Mouse (Mus musculus) liver, embryonic 14.5 days (tissue): ENCODE measurements around the gene Khdrbs2. TPM values are rescaled to one million over a fixed set of nuclear protein-coding genes. Genes with fewer than 3 reads are reported as not detected.

Experiments used
- ATAC-seq: fragments of 200-750 bp; cut with Nextera tagmentation; 2 replicates; pipeline ENCODE4 v1.8.0; 2017; ENCODE audit warnings: moderate number of reproducible peaks, mild to moderate bottlenecking, moderate library complexity; ENCODE audit not compliant: insufficient read depth
- DNase-seq, 3 experiments: peaks; one replicate each; pipeline ENCODE4 v3.0.0-alpha.2; 2012 to 2013; ENCODE audit warnings: low read depth in 3 of 3, low spot score in 3 of 3
- H3K27ac ChIP-seq: fragments of 300-500 bp; sonication (generic); 2 replicates; pipeline ENCODE4 v1.5.1; 2014; ENCODE audit warnings: moderate library complexity, mild to moderate bottlenecking, control low read depth, inconsistent platforms
- H3K27me3 ChIP-seq: fragments of 300-500 bp; sonication (generic); 2 replicates; pipeline ENCODE4 v1.6.1; 2014; ENCODE audit warnings: mild to moderate bottlenecking, low read length, moderate library complexity; ENCODE audit not compliant: control insufficient read depth, insufficient read depth
- H3K36me3 ChIP-seq: fragments of 300-500 bp; sonication (generic); replicated peaks from 2 replicates; pipeline ENCODE4 v1.6.1; 2014; ENCODE audit warnings: low read depth; ENCODE audit not compliant: control insufficient read depth, insufficient read depth
- H3K4me1 ChIP-seq, 2 experiments: fragments of 200-500 bp in 1 of 2; fragments of 300-500 bp in 1 of 2; sonication (generic) in 1 of 2; replicated peaks; 2 replicates each; pipeline ENCODE4 v1.6.1; 2012 to 2014; ENCODE audit warnings: antibody characterized with exemption in 1 of 2, inconsistent platforms in 1 of 2, low read length in 1 of 2; ENCODE audit not compliant: control insufficient read depth in 2 of 2, insufficient read depth in 2 of 2
- H3K4me2 ChIP-seq: fragments of 300-500 bp; sonication (generic); 2 replicates; pipeline ENCODE4 v1.6.1; 2014; ENCODE audit warnings: low read depth, mild to moderate bottlenecking, control low read depth, moderate library complexity
- H3K4me3 ChIP-seq, 2 experiments: fragments of 200-500 bp in 1 of 2; fragments of 300-500 bp in 1 of 2; sonication (generic) in 1 of 2; 2 replicates each; pipeline ENCODE4 v1.5.1; 2012 to 2014; ENCODE audit warnings: low read depth in 2 of 2, low read length in 2 of 2, mild to moderate bottlenecking in 2 of 2, control low read depth in 1 of 2, inconsistent platforms in 1 of 2, moderate library complexity in 1 of 2; ENCODE audit not compliant: insufficient read depth in 1 of 2
- H3K9ac ChIP-seq: fragments of 300-500 bp; sonication (generic); replicated peaks from 2 replicates; pipeline ENCODE4 v1.6.1; 2014; ENCODE audit warnings: mild to moderate bottlenecking, control low read depth, moderate library complexity
- H3K9me3 ChIP-seq: fragments of 300-500 bp; sonication (generic); 2 replicates; pipeline ENCODE4 v1.6.1; 2016; ENCODE audit warnings: low read length, mixed read lengths; ENCODE audit not compliant: control insufficient read depth
- CTCF ChIP-seq: IDR thresholded peaks from 2 replicates; pipeline ENCODE4 v1.5.1; 2016; ENCODE audit warnings: antibody characterized with exemption, low read depth, control low read depth
- EP300 ChIP-seq: IDR thresholded peaks from 2 replicates; pipeline ENCODE4 v1.6.1; 2016; ENCODE audit warnings: antibody characterized with exemption, low read depth
- WGBS: fragments of 180-500 bp; shearing (Covaris S2); extraction: QIAGEN DNeasy Blood & Tissue Kit; methylation state at CpG from one replicate; pipeline ENCODE4 v1.1.7; 2014; ENCODE audit not compliant: insufficient replicate concordance; 5-methylcytosine and 5-hydroxymethylcytosine counted together
- polyA plus RNA-seq, 2 experiments: library from polyadenylated mRNA; depleted of rRNA in 1 of 2; stranded (reverse) in 1 of 2; unstranded in 1 of 2; fragments of >200 nt; fragmentation: Nextera tagmentation in 1 of 2; extraction: Ambion mirVana in 1 of 2; gene quantifications; 2 replicates each; pipeline versions ENCODE4 v1.2.1 to v1.2.3; 2012 to 2014

The Khdrbs2 gene
- polyA plus RNA-seq, 2 experiments = 0.02 to 0.04 TPM

- Histone ChIP-seq H3K27me3 (no peaks in the 10 kb centered on the region), H3K9me3 (no peaks in the 10 kb centered on the region), H3K4me1 (no peaks in the 10 kb centered on the region), H3K27ac (no peak overlapping the region), H3K4me3 (no peak overlapping the region), H3K36me3 (no peaks in the 10 kb centered on the region), H3K4me2 (no peak overlapping the region), H3K9ac (no peak overlapping the region)
- WGBS = 56% methylated on average over 5 of the region's 5 CpGs
- DNase-seq (no peak), ATAC-seq (no peak)
- TF ChIP-seq EP300 (no peak), CTCF (no peak)
Measured at GRCm38 (mm10) chr1:32443927-32444326, 271.4 kb downstream of the Khdrbs2 start.

GRCm38 (mm10) chr1:32463103-32463516 is 290.6 kb downstream of the Khdrbs2 start:
- no peak for DNase-seq
- no peak overlapping the region for H3K4me2 ChIP-seq
- no peaks in the 10 kb centered on the region for H3K4me1 ChIP-seq
- 60% methylated on average over 6 of the region's 6 CpGs for WGBS
- no peaks in the 10 kb centered on the region for H3K36me3 ChIP-seq
- no peak overlapping the region for H3K27ac ChIP-seq
- no peak overlapping the region for H3K9ac ChIP-seq
- H3K4me3 ChIP-seq = no peak overlapping the region
- H3K27me3 ChIP-seq = no peaks in the 10 kb centered on the region
- TF ChIP-seq CTCF (no peak), EP300 (no peak)
- no peak for ATAC-seq
- H3K9me3 ChIP-seq = no peaks in the 10 kb centered on the region

GRCm38 (mm10) chr1:32471022-32471421 is 298.5 kb downstream of the Khdrbs2 start:
- TF ChIP-seq EP300 = no peak
- TF ChIP-seq CTCF = no peak
- WGBS = 41% methylated on average over 2 of the region's 2 CpGs
- no peak overlapping the region for H3K4me3 ChIP-seq
- no peaks in the 10 kb centered on the region for H3K9me3 ChIP-seq
- no peaks in the 10 kb centered on the region for H3K36me3 ChIP-seq
- H3K9ac ChIP-seq = no peak overlapping the region
- no peaks in the 10 kb centered on the region for H3K27me3 ChIP-seq
- no peaks in the 10 kb centered on the region for H3K4me1 ChIP-seq
- H3K4me2 ChIP-seq = no peak overlapping the region
- no peak for DNase-seq
- ATAC-seq = no peak
- no peak overlapping the region for H3K27ac ChIP-seq

GRCm38 (mm10) chr1:32471502-32472214 is 299.1 kb downstream of the Khdrbs2 start:
- no peaks in the 10 kb centered on the region for H3K27me3 ChIP-seq
- no peak for ATAC-seq
- TF ChIP-seq CTCF (no peak), EP300 (no peak)
- no peak overlapping the region for H3K4me2 ChIP-seq
- H3K9me3 ChIP-seq = no peaks in the 10 kb centered on the region
- no peaks in the 10 kb centered on the region for H3K36me3 ChIP-seq
- no peak overlapping the region for H3K27ac ChIP-seq
- no peak for DNase-seq
- 74% methylated on average over 11 of the region's 11 CpGs for WGBS
- no peak overlapping the region for H3K9ac ChIP-seq
- H3K4me1 ChIP-seq = no peaks in the 10 kb centered on the region
- no peak overlapping the region for H3K4me3 ChIP-seq

DNA sequence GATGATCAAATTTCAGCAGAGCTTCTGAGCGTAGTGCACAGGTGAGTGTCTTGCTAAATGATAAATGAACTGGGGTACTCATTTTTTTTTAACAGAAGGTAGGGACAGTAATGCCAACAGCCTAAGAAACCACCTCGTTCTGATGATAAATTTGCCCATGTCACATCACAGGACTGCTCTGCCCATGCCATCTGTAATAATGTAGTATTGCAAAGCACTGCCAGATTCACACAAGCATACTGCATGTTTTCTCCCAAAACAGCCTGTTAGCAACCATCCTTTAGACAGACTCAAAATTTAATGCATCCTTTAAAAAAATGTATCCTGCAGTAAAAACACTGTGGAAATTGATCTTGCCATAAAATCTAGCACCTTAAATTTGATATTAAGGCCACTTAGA is 315.4 kb downstream of the Khdrbs2 start:
- Histone ChIP-seq H3K9me3 (no peaks in the 10 kb centered on the region), H3K4me3 (no peak overlapping the region), H3K4me1 (no peaks in the 10 kb centered on the region), H3K9ac (no peak overlapping the region), H3K36me3 (no peaks in the 10 kb centered on the region), H3K4me2 (no peak overlapping the region), H3K27ac (no peak overlapping the region), H3K27me3 (no peaks in the 10 kb centered on the region)
- ATAC-seq (no peak), DNase-seq (no peak)
- WGBS = 48% methylated on average over 2 of the region's 2 CpGs
- TF ChIP-seq EP300 = no peak
- no peak for TF ChIP-seq CTCF
